Mouse (Mus musculus) adrenal gland, postnatal 10 days (tissue): ENCODE data around the gene Tspan8. TPM values are rescaled to one million over a fixed set of nuclear protein-coding genes. Genes with fewer than 3 reads are reported as not detected.
A peak's percentile ranks its signal among the peaks of the same experiment; 100 is the strongest.

ENCODE experiments used
- DNase-seq: peaks from one replicate; pipeline ENCODE4 v3.0.0; 2021; ENCODE audit warnings: mixed read lengths
- total RNA-seq, 2 experiments: library from RNA; stranded (reverse); gene quantifications; 2 replicates each; pipeline ENCODE4 v1.2.3; 2021

The Tspan8 gene
- total RNA-seq, 2 experiments from 2014 or later, result 3.5 to 4.7 TPM

- DNase-seq, result no peak
Measured at GRCm38 (mm10) chr10:115834017-115834416, 17.4 kb downstream of the Tspan8 start.

GRCm38 (mm10) chr10:115846930-115847329, 30.3 kb downstream of the Tspan8 start:
- DNase-seq, result peak; percentile 4

GRCm38 (mm10) chr10:115848511-115848910, 31.9 kb downstream of the Tspan8 start:
- DNase-seq, result no peak

- no peak for DNase-seq
Measured at GRCm38 (mm10) chr10:115860210-115860880, 43.7 kb downstream of the Tspan8 start.

- no peak for DNase-seq
Measured at GRCm38 (mm10) chr10:115861967-115862366, 45.3 kb downstream of the Tspan8 start.

- no peak for DNase-seq
Measured at GRCm38 (mm10) chr10:115882757-115883156, 66.1 kb downstream of the Tspan8 start.

- DNase-seq, result no peak
Measured at GRCm38 (mm10) chr10:115891924-115892323, 75.3 kb downstream of the Tspan8 start.

GRCm38 (mm10) chr10:115892973-115893372, 76.3 kb downstream of the Tspan8 start:
- DNase-seq, result no peak

- DNase-seq, result no peak
Measured at GRCm38 (mm10) chr10:115894045-115894444, 77.4 kb downstream of the Tspan8 start.

DNA sequence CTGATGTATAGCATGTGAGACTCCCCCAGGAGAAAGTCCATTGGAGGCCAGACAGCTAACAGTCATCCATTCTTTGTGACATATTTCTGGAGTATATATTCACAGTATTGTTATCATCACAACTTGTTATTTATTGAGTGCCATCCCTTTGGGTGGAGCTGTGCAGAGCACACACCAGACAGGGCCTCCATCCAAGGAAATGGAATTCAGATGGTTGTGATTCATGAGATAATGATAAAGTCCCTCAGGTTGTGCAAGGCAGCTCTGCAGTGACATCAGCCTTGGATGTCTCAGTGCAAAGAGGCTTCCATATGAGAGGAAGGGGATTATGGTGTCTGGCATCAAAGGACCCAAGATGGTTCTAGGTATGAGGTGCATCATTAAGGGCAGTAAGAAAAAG, 80.1 kb downstream of the Tspan8 start:
- no peak for DNase-seq

DNA sequence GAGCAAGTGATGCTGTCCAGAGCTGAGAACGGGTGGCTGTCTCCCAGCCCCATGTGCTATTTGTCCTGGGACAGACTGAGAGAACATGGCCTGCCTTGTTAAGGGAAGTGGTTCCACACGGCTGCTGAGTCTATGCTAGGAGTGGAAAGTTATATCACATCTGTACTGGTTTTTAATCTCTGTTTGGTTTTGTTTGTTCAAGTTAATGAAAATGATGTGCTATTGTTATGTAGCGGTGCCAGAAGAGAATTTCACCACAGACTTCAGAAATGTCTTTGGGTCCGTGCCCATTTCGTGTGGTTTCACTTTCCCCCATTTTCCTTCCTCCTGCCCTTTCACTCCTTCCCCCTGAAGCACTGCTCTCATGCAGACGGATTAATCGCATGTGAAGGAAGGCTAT, 80.6 kb downstream of the Tspan8 start:
- DNase-seq, result peak; percentile 5

Other genes with a start within 250 kb of the Tspan8 start
- gene A930009A15Rik, start 246.8 kb upstream of the Tspan8 start, total RNA-seq, result not detected
- 10 to 100 TPM; 16.5 to 22.3 TPM for gene Lgr5, start 229.1 kb upstream of the Tspan8 start, total RNA-seq
- gene Ptprr, start 201.4 kb downstream of the Tspan8 start, total RNA-seq, result 1 to 10 TPM; 5.7 to 7.7 TPM